Mouse (Mus musculus) hindbrain, embryonic 14.5 days (tissue): Measurements from ENCODE around the gene Stk24. TPM values are rescaled to one million over a fixed set of nuclear protein-coding genes. Genes with fewer than 3 reads are reported as not detected.
A peak's percentile ranks its signal among the peaks of the same experiment; 100 is the strongest.

Source experiments
- ATAC-seq: fragments of 200-750 bp; cut with Nextera tagmentation; 2 replicates; pipeline ENCODE4 v1.8.0; 2017; ENCODE audit warnings: moderate number of reproducible peaks, mild to moderate bottlenecking, moderate TSS enrichment, moderate library complexity; ENCODE audit not compliant: low FRiP score
- DNase-seq: peaks from one replicate; pipeline ENCODE4 v3.0.0-alpha.2; 2015; ENCODE audit warnings: low spot score
- H3K27ac ChIP-seq: fragments of 300-500 bp; sonication (generic); 2 replicates; pipeline ENCODE4 v1.5.1; 2014; ENCODE audit warnings: mild to moderate bottlenecking, moderate library complexity
- H3K27me3 ChIP-seq: fragments of 300-500 bp; sonication (generic); 2 replicates; pipeline ENCODE4 v1.6.1; 2014; ENCODE audit warnings: mild to moderate bottlenecking, low read length, mixed read lengths; ENCODE audit not compliant: control insufficient read depth, insufficient read depth
- H3K36me3 ChIP-seq: fragments of 300-500 bp; sonication (generic); replicated peaks from 2 replicates; pipeline ENCODE4 v1.6.1; 2014; ENCODE audit not compliant: control insufficient read depth, insufficient read depth
- H3K4me1 ChIP-seq: fragments of 300-500 bp; sonication (generic); replicated peaks from 2 replicates; pipeline ENCODE4 v1.6.1; 2014; ENCODE audit warnings: antibody characterized with exemption, low read length, mixed read lengths; ENCODE audit not compliant: control insufficient read depth, insufficient read depth
- H3K4me2 ChIP-seq: fragments of 300-500 bp; sonication (generic); replicated peaks from 2 replicates; pipeline ENCODE4 v1.6.1; 2014; ENCODE audit warnings: mild to moderate bottlenecking, moderate library complexity
- H3K4me3 ChIP-seq: fragments of 300-500 bp; sonication (generic); replicated peaks from 2 replicates; pipeline ENCODE4 v1.5.1; 2014; ENCODE audit warnings: mild to moderate bottlenecking, low read length
- H3K9ac ChIP-seq: fragments of 300-500 bp; sonication (generic); 2 replicates; pipeline ENCODE4 v1.6.1; 2014
- H3K9me3 ChIP-seq: fragments of 300-500 bp; sonication (generic); 2 replicates; pipeline ENCODE4 v1.6.1; 2016; ENCODE audit warnings: low read length; ENCODE audit not compliant: control insufficient read depth
- WGBS: fragments of 180-500 bp; shearing (Covaris S2); extraction: QIAGEN DNeasy Blood & Tissue Kit; methylation state at CpG from one replicate; pipeline ENCODE4 v1.1.7; 2014; 5-methylcytosine and 5-hydroxymethylcytosine counted together
- polyA plus RNA-seq: library from polyadenylated mRNA; unstranded; fragments of >200 nt; fragmentation: Nextera tagmentation; extraction: Ambion mirVana; gene quantifications from 2 replicates; pipeline ENCODE4 v1.2.1, GENCODE M21; 2014

Gene Stk24
- polyA plus RNA-seq, 1 experiment from 2014 or later, result 23.1 TPM

DNA sequence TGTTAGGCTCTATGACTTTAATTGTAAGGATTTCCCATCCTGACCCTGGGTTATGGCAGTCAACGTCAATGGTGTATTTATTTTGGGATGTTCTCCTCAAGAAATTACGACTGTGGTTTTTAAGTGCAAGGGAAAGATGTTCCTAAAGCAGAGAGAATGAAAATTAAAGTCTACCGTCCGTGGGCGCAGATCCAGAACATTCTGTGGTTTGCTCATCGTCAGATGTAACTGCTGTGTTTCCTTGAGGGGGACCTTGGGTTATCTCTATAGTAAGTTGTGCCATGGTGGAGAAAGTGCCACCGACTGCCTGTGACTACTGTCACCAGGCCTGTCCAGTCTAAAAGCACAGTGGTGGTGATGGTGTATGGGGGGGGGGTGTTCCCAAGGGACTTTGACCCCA lies 122.9 kb downstream of the Stk24 start:
- Histone ChIP-seq H3K4me2 (no peak overlapping the region), H3K4me3 (no peak overlapping the region), H3K27me3 (no peaks in the 10 kb centered on the region), H3K36me3 (peaks cover 34% of the 10 kb centered on the region), H3K4me1 (no peaks in the 10 kb centered on the region), H3K9me3 (no peaks in the 10 kb centered on the region), H3K27ac (no peak overlapping the region), H3K9ac (no peak overlapping the region)
- DNase-seq (no peak), ATAC-seq (no peak)
- WGBS, result 95% methylated on average over 7 of the region's 7 CpGs

- Histone ChIP-seq H3K27me3 (no peaks in the 10 kb centered on the region), H3K27ac (no peak overlapping the region), H3K4me2 (no peak overlapping the region), H3K9ac (no peak overlapping the region), H3K4me1 (no peaks in the 10 kb centered on the region), H3K9me3 (no peaks in the 10 kb centered on the region), H3K4me3 (no peak overlapping the region), H3K36me3 (peaks cover 27% of the 10 kb centered on the region)
- ATAC-seq (no peak), DNase-seq (no peak)
- WGBS, result 87% methylated on average over 13 of the region's 13 CpGs
Measured at GRCm38 (mm10) chr14:121255469-121255868, 124.3 kb downstream of the Stk24 start.

DNA sequence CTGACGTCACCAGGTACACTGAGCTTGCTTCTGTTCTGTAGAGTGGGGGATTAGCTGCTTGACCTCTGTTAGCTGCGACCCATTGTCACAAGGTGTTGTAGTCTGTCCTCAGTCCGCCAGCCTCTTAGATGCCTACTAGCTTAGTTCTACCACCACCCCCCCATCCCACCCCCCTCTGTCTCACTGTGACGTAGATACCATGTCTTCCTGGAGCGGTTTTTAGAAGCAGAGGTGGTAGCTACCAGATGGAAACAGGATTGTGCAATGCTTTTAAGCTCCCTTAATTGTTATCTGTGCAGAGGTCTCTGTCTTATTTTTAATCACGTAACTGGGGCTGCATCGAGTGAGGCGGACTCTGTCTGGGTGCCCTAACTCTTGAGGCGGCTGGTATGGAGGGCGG lies 124.9 kb downstream of the Stk24 start:
- Histone ChIP-seq H3K27ac (no peak overlapping the region), H3K4me2 (no peak overlapping the region), H3K9ac (no peak overlapping the region), H3K36me3 (peaks cover 28% of the 10 kb centered on the region), H3K27me3 (no peaks in the 10 kb centered on the region), H3K9me3 (no peaks in the 10 kb centered on the region), H3K4me1 (no peaks in the 10 kb centered on the region), H3K4me3 (no peak overlapping the region)
- 92% methylated on average over 10 of the region's 10 CpGs for WGBS
- ATAC-seq, result no peak
- DNase-seq, result no peak

DNA sequence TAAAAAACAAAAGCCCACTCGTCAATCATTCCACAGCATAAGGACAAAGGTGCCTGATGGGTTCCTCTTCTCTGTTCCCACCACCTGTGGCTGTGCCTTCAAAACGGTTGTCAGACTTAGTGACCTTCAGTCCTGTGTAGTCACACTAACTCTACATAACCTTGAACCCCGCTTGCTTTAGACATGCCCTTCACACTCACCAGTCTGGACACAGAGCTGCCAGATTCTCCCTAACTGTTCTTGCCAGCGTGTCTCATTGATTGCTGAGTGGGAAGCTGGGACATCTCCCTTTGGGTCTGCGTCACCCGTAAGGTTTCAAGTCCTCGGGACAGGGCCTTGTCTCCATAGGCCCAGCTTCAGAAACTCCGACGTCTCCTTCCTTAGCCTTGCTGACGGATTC lies 127.3 kb downstream of the Stk24 start:
- H3K27me3 ChIP-seq, result no peaks in the 10 kb centered on the region
- H3K4me3 ChIP-seq, result no peak overlapping the region
- WGBS, result 87% methylated on average over 10 of the region's 10 CpGs
- no peak overlapping the region for H3K4me2 ChIP-seq
- H3K9ac ChIP-seq, result no peak overlapping the region
- H3K27ac ChIP-seq, result no peak overlapping the region
- ATAC-seq (no peak), DNase-seq (no peak)
- H3K36me3 ChIP-seq, result peaks cover 15% of the 10 kb centered on the region; the same call in 1 of the 2 replicates
- no peaks in the 10 kb centered on the region for H3K9me3 ChIP-seq
- no peaks in the 10 kb centered on the region for H3K4me1 ChIP-seq

GRCm38 (mm10) chr14:121251708-121252107 lies 128.1 kb downstream of the Stk24 start:
- Histone ChIP-seq H3K4me1 (no peaks in the 10 kb centered on the region), H3K9ac (no peak overlapping the region), H3K4me3 (no peak overlapping the region), H3K9me3 (no peaks in the 10 kb centered on the region), H3K36me3 (peaks cover 8% of the 10 kb centered on the region; the same call in 1 of the 2 replicates), H3K27ac (no peak overlapping the region), H3K4me2 (no peak overlapping the region), H3K27me3 (no peaks in the 10 kb centered on the region)
- DNase-seq (no peak), ATAC-seq (no peak)
- 72% methylated on average over 4 of the region's 4 CpGs for WGBS

DNA sequence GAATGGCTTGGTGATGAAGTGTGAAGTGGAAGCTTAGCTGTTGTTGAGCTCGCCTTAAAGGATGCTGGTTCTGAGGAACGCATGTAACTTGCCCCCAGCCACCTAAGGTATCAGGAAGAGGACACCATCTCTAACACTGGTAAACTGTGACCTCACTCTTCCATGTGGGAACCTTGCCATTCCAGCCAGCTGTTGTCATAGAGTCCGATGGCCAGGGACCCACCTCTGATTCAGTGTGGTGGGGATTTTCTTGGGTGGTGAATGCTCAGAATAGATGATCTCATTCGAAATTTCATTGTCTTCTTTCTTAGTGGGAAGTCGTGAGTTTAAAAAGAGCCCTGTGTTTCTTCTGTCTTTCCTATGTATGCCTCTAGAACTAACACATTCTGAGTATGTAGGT lies 128.7 kb downstream of the Stk24 start:
- 82% methylated on average over 5 of the region's 5 CpGs for WGBS
- no peak for DNase-seq

DNA sequence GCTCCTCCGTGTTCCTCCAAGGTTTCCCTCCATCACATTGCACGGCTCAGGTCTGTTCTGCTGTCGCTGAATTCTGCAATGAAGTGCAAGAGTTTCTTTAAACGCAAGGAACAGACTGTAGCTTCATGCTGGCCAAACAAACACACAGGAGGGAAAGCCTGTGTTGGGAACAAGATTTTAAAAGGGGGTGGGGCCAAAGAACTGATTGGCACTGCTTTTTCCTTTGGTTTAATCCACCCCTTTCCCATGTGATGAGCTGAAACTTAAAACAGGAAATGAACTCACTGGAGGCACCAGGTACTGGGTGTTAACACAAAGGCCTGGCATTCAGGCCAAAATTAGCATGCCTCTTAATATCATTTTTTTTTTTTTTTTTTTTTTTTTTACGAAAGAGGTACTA lies 131.5 kb downstream of the Stk24 start:
- Histone ChIP-seq H3K27ac (no peak overlapping the region), H3K9me3 (no peaks in the 10 kb centered on the region), H3K9ac (no peak overlapping the region), H3K36me3 (peaks cover 22% of the 10 kb centered on the region), H3K4me3 (no peak overlapping the region), H3K4me1 (no peaks in the 10 kb centered on the region), H3K27me3 (no peaks in the 10 kb centered on the region), H3K4me2 (no peak overlapping the region)
- no peak for ATAC-seq
- 89% methylated on average over 5 of the region's 5 CpGs for WGBS
- no peak for DNase-seq

More for the DNA sequence above, 128.7 kb downstream of the Stk24 start:
- Histone ChIP-seq H3K9ac (no peak overlapping the region), H3K4me2 (no peak overlapping the region), H3K4me3 (no peak overlapping the region), H3K27me3 (no peaks in the 10 kb centered on the region), H3K36me3 (peaks cover 7% of the 10 kb centered on the region; the same call in 1 of the 2 replicates), H3K9me3 (no peaks in the 10 kb centered on the region), H3K4me1 (no peaks in the 10 kb centered on the region), H3K27ac (no peak overlapping the region)
- no peak for ATAC-seq

DNA sequence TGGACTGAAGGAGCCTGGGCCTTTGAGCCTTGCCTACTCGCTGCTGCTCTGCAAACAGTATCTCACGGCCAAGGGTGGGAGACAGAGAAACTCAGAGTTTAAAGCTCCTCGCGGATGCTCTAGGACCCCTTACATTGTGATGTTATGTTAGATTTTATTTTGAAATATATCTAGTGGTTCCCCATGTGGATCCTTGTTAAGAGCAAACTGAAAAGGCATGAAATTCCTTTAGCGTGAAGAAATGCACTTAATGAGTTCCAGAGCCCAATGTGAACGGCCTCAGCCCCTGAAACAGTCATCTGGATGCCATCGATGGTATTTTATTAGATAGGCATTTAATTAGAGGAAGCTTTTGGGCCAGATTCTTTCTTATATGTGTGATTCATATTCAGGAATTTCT lies 132.5 kb downstream of the Stk24 start:
- Histone ChIP-seq H3K27me3 (no peaks in the 10 kb centered on the region), H3K9ac (no peak overlapping the region), H3K4me3 (no peak overlapping the region), H3K36me3 (peaks cover 32% of the 10 kb centered on the region), H3K4me1 (no peaks in the 10 kb centered on the region), H3K27ac (no peak overlapping the region), H3K9me3 (no peaks in the 10 kb centered on the region), H3K4me2 (no peak overlapping the region)
- no peak for ATAC-seq
- WGBS, result 53% methylated on average over 7 of the region's 7 CpGs
- DNase-seq, result peak; percentile 32

DNA sequence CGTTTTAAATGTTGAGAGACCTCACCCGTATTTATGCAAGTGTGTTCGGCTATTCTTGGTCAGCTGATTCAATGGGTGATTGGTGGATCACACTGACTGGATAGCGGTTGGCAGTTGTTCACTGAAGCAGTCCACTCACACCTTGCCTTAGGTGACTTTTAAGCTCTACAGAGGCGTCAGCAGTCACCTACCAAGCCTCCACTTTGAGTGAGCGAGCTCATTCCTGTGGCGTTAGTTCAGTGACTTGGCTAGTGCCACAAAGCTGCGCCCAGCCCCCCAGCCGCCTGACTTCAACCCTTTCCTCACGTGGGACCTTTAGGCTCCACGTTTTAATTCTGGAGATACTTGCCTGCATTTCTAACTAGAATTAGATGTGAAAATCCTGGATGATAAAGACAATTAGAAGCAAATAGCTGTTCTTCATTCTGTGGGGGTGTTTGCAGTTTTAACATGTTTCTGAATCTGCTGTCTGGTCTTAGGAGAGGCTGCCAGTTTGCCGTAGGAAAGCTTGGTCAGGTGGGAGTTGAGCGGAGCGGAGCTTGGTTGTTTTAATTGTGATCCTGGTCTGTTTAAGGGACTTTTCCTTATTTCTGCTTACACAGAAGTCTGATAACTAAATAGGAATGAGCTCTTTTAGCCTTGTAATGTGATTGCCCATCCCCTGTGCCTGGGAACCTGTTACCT lies 133.6 kb downstream of the Stk24 start:
- H3K4me1 ChIP-seq, result no peaks in the 10 kb centered on the region
- peaks cover 38% of the 10 kb centered on the region for H3K36me3 ChIP-seq
- H3K4me2 ChIP-seq, result no peak overlapping the region
- H3K9me3 ChIP-seq, result no peaks in the 10 kb centered on the region
- no peaks in the 10 kb centered on the region for H3K27me3 ChIP-seq
- ATAC-seq (no peak), DNase-seq (no peak)
- 81% methylated on average over 14 of the region's 14 CpGs for WGBS
- H3K4me3 ChIP-seq, result no peak overlapping the region
- no peak overlapping the region for H3K9ac ChIP-seq
- no peak overlapping the region for H3K27ac ChIP-seq

DNA sequence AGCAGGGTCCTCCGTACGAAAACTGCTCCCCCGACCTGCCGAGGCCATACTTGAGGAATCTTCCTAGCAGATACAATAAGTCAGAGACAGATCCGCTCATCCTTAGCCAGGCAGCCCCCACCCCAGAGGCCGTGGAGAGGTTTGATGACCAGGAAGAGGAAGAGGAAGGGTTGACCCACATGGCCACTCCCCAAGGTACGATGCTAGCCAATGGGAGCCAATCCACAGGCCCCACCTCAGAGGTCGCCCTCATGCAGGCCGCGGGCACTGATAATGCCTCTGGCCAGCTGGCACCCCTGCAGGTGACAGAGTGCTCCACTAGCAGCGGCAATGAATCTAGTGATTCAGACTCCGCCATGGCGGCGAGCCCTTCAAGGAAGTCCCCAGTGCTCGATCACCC lies 135.7 kb downstream of the Stk24 start:
- Histone ChIP-seq H3K9me3 (no peaks in the 10 kb centered on the region), H3K27ac (no peak overlapping the region), H3K4me3 (no peak overlapping the region), H3K4me1 (no peaks in the 10 kb centered on the region), H3K36me3 (peaks cover 52% of the 10 kb centered on the region), H3K4me2 (no peak overlapping the region), H3K9ac (no peak overlapping the region), H3K27me3 (no peaks in the 10 kb centered on the region)
- ATAC-seq, result no peak
- DNase-seq, result no peak
- WGBS, result 98% methylated on average over 15 of the region's 15 CpGs
